Comparison of ENCODE assay signal across 8 mouse cellular contexts in the genomic region with DNA sequence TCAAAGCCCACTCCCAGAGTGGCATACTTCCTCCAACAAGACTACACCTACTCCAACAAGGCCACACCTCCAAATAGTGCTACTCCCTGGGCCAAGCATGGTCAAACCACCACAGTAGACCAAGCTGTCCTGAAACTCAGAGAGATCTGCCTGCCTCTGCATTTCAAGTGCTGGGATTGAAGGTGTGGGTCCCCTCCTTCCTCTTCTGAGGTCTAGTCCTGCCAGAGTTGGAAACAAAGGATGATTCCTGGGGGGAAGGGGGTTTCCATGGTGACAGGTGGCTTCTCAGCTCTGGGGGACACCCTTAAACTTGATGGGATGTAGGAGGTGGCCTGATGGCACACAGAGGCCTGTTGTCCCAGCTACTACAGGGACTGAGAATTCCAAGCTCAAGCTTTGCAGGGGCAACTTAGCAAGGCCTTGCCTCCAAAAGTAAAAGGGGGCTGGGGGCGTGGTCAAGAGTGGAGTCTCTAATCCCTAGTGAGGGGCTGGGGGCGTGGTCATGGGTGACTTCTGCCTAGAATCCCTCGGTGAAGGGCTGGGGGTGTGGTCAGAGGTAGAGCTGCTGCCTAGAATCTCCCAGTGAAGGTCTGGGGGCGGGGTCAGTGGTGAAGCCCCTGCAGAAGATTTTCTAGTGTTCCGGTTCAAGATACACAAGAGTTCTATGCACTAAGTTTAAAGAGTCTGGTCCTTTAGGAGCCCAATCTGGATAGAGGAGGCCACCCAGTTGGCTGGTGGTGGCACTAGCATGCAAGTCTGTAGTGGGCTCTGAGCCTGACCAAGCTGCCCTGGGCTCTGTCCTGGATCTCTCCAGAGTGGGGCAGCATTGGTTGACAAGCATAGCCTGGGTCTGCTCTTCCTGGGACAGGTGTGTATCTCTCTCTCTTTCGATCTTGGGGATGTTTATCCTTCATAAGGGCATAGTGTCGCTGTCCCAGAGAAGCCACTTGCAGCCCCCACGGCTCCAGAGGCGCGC. TPM values are rescaled to one million over a fixed set of nuclear protein-coding genes. Genes with fewer than 3 reads are reported as not detected.
DNase-seq lines count a peak whose midpoint lies in the region; ATAC-seq lines count a peak whose summit lies in the region.

A gene (plus strand): TSS at position 481 of the 976 bp plus-strand sequence.

- no peak for DNase-seq in heart, postnatal 25 days (ENCODE audit: low spot score)
- peak; percentile 88 for DNase-seq in ES-CJ7 (ENCODE audit: low read depth, low spot score)
- peak; percentile 78 for DNase-seq in cerebellum, adult 9-10 months
- no peak for DNase-seq in hindbrain, embryonic 10.5 days (ENCODE audit: low spot score)
- DNase-seq in thymus, postnatal 36 days = peak; percentile 32 to 64
- DNase-seq in right cerebral cortex, postnatal 25 days = no peak

- H3K27ac ChIP-seq in heart, embryonic 12.5 days (ENCODE audit: poor library complexity, severe bottlenecking) = peak within 1 kb of the TSS; percentile 48
- peak within 1 kb of the TSS; percentile 81 for H3K27ac ChIP-seq in hindbrain, embryonic 10.5 days
- H3K27ac ChIP-seq in liver, embryonic 12.5 days = peak within 1 kb of the TSS; percentile 33; the same call in 1 of the 2 replicates

- peak within 1 kb of the TSS; percentile 89 for H3K4me2 ChIP-seq in heart, embryonic 12.5 days
- H3K4me2 ChIP-seq in liver, embryonic 12.5 days = peak within 1 kb of the TSS; percentile 93

- H3K9ac ChIP-seq in heart, embryonic 12.5 days = peak within 1 kb of the TSS; percentile 86
- H3K9ac ChIP-seq in liver, embryonic 12.5 days = peak within 1 kb of the TSS; percentile 51

- 0 out of 2 replicates have a peak, but pooled peaks cover 6% of the 10 kb centered on the region for H3K27me3 ChIP-seq in heart, embryonic 12.5 days (replicated peaks)
- H3K27me3 ChIP-seq in hindbrain, embryonic 10.5 days (ENCODE audit: insufficient read depth, poor library complexity, severe bottlenecking) = peaks cover 87% of the 10 kb centered on the region
- H3K27me3 ChIP-seq in liver, embryonic 12.5 days (replicated peaks) = peaks cover 81% of the 10 kb centered on the region

- H3K4me3 ChIP-seq in heart, embryonic 12.5 days = peak within 1 kb of the TSS; percentile 62
- peak within 1 kb of the TSS; percentile 55 for H3K4me3 ChIP-seq in hindbrain, embryonic 10.5 days
- peak within 1 kb of the TSS; percentile 46 for H3K4me3 ChIP-seq in liver, embryonic 12.5 days

- no peak for ATAC-seq in heart, embryonic 12.5 days (ENCODE audit: insufficient number of reproducible peaks, low FRiP score)
- ATAC-seq in liver, embryonic 12.5 days = no peak

- peaks cover 7% of the 10 kb centered on the region for H3K36me3 ChIP-seq in heart, embryonic 12.5 days
- no peaks in the 10 kb centered on the region for H3K36me3 ChIP-seq in hindbrain, embryonic 10.5 days
- no peaks in the 10 kb centered on the region for H3K36me3 ChIP-seq in liver, embryonic 12.5 days

- no peaks in the 10 kb centered on the region for H3K9me3 ChIP-seq in heart, embryonic 12.5 days (replicated peaks)
- no peaks in the 10 kb centered on the region for H3K9me3 ChIP-seq in hindbrain, embryonic 10.5 days
- no peaks in the 10 kb centered on the region for H3K9me3 ChIP-seq in liver, embryonic 12.5 days (replicated peaks)

- intact Hi-C loops in heart, postnatal 25 days (cut with DNase I) = loop anchor here (2.0 kb wide), 1 partner anchor 18 kb away; no protein-coding TSS in a partner anchor

- peaks cover 48% of the 10 kb centered on the region for H3K4me1 ChIP-seq in heart, embryonic 12.5 days (replicated peaks)
- peaks cover 62% of the 10 kb centered on the region for H3K4me1 ChIP-seq in hindbrain, embryonic 10.5 days (replicated peaks)
- H3K4me1 ChIP-seq in liver, embryonic 12.5 days = peaks cover 61% of the 10 kb centered on the region

- WGBS in heart, embryonic 12.5 days = 21% methylated on average over 10 of the region's 10 CpGs
- WGBS in hindbrain, embryonic 10.5 days = 17% methylated on average over 10 of the region's 10 CpGs
- WGBS in liver, embryonic 12.5 days (ENCODE audit: insufficient replicate concordance) = 18% methylated on average over 10 of the region's 10 CpGs

RNA-seq across cellular contexts. Expression of the gene that starts here (rescaled TPM):
- polyA plus RNA-seq in heart, embryonic 12.5 days (2016; fragmentation: Nextera tagmentation; extraction: Ambion mirVana) = 25.8 and 30.8 TPM in 2 replicates
- 1 to 10 TPM; 8.4 to 9.7 TPM for total RNA-seq in heart, postnatal 25 days (2021)
- 8.6 and 15.7 TPM in 2 replicates for polyA plus RNA-seq in hindbrain, embryonic 10.5 days (2016; fragmentation: Nextera tagmentation; extraction: Ambion mirVana)
- 4.8 and 5.1 TPM in 2 replicates for polyA plus RNA-seq in liver, embryonic 12.5 days (2016; fragmentation: Nextera tagmentation; extraction: Ambion mirVana)

Comparison
In these comparisons a context has a peak if more than half of its experiments do, and no peak if none do; other contexts are left out.
1. DNase-seq: peak in ES-CJ7 (single experiment), cerebellum, adult 9-10 months (single experiment) and thymus, postnatal 36 days (2 of 2); none in heart, postnatal 25 days (single experiment), hindbrain, embryonic 10.5 days (single experiment) and right cerebral cortex, postnatal 25 days (single experiment).
2. Peak in every context shown above with its lines, with median percentiles within 50 percentile points of each other: H3K27ac ChIP-seq and H3K4me3 ChIP-seq.